Mouse (Mus musculus) erythroblast, embryonic 14.5 days (primary cell): ENCODE measurements around the gene Degs2.

Experiments
- GATA1 ChIP-seq: IDR thresholded peaks from 2 replicates; pipeline ENCODE4 v1.6.1; 2012; ENCODE audit warnings: low read length, inconsistent platforms, mixed read lengths
- TAL1 ChIP-seq: IDR thresholded peaks from 3 replicates; pipeline ENCODE4 v1.6.1; 2012; ENCODE audit warnings: low read length, inconsistent platforms, mixed read lengths

DNA sequence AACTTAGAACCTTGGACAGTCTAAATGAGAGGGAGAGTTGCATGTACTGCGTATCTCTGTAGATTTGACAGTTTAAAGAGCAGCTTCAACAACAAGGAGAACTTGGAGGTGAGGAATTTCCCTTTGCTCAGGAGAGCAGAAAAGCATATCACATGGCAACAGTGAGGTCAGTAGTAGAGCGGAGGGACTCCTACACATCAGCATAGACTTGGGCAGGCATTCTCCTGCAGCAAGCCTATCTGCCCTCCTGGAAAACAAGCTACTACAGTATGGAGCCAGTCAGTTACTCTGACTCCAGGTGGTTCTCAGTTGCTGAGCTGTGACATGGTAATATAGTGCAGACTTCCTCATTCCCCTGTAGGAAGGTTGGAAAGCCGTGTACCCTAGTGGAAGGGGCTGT, 60.1 kb downstream of the Degs2 start:
- TF ChIP-seq GATA1 (no peak), TAL1 (no peak)
